Mouse (Mus musculus) limb, embryonic 12.5 days (tissue): Measurements from ENCODE around the gene Zp1. TPM values are rescaled to one million over a fixed set of nuclear protein-coding genes. Genes with fewer than 3 reads are reported as not detected.
A peak's percentile ranks its signal among the peaks of the same experiment; 100 is the strongest.

ENCODE experiments used
- ATAC-seq: fragments of 200-750 bp; cut with Nextera tagmentation; 2 replicates; pipeline ENCODE4 v1.8.0; 2017; ENCODE audit warnings: low read depth, moderate TSS enrichment; ENCODE audit not compliant: insufficient number of reproducible peaks, insufficient read depth, low FRiP score, low TSS enrichment
- H3K27ac ChIP-seq: fragments of 300-500 bp; sonication (generic); 2 replicates; pipeline ENCODE4 v1.5.1; 2016; ENCODE audit warnings: mild to moderate bottlenecking, moderate library complexity
- H3K27me3 ChIP-seq: fragments of 300-500 bp; sonication (generic); 2 replicates; pipeline ENCODE4 v1.6.1; 2016; ENCODE audit warnings: mild to moderate bottlenecking, moderate library complexity
- H3K36me3 ChIP-seq: fragments of 300-500 bp; sonication (generic); 2 replicates; pipeline ENCODE4 v1.6.1; 2016; ENCODE audit warnings: mild to moderate bottlenecking, moderate library complexity
- H3K4me1 ChIP-seq: fragments of 300-500 bp; sonication (generic); replicated peaks from 2 replicates; pipeline ENCODE4 v1.6.1; 2016
- H3K4me2 ChIP-seq: fragments of 300-500 bp; sonication (generic); 2 replicates; pipeline ENCODE4 v1.6.1; 2016; ENCODE audit warnings: mild to moderate bottlenecking, moderate library complexity
- H3K4me3 ChIP-seq: fragments of 300-500 bp; sonication (generic); replicated peaks from 2 replicates; pipeline ENCODE4 v1.5.1; 2016; ENCODE audit warnings: mild to moderate bottlenecking
- H3K9ac ChIP-seq: fragments of 300-500 bp; sonication (generic); replicated peaks from 2 replicates; pipeline ENCODE4 v1.6.1; 2016; ENCODE audit warnings: mild to moderate bottlenecking, moderate library complexity
- H3K9me3 ChIP-seq: fragments of 300-500 bp; sonication (generic); 2 replicates; pipeline ENCODE4 v1.6.1; 2016; ENCODE audit warnings: mild to moderate bottlenecking, moderate library complexity
- WGBS: fragments of 180-500 bp; shearing (Covaris S2); methylation state at CpG from one replicate; pipeline ENCODE4 v1.1.7; 2016; 5-methylcytosine and 5-hydroxymethylcytosine counted together
- polyA plus RNA-seq: library from polyadenylated mRNA; unstranded; fragments of >200 nt; fragmentation: Nextera tagmentation; extraction: Ambion mirVana; gene quantifications from 2 replicates; pipeline ENCODE4 v1.2.1, GENCODE M21; 2016

Zp1 gene
- polyA plus RNA-seq, 1 experiment from 2014 or later, result not detected

DNA sequence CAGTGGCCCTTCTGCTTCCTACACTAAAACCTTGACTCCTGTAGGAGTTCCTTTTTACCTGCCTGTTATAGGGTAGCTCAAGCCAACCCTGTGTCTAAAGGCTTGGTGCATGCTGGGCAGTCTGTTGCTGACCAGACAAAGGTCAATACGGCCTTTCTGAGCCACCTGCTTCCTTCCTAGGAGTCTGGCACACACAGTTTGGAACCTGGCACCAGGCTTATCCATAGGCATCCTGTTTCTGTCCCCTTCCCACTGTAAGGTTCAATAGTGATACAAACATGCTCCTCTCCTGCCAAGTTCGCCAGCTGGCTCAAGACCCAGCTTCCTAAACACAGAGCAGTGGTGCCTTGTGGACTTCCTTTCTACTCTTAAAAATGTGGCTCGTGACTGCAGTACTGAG is 26.1 kb upstream of the Zp1 start:
- H3K27me3 ChIP-seq, result no peaks in the 10 kb centered on the region
- H3K9ac ChIP-seq, result 0 out of 2 replicates have a peak overlapping the region, but pooled peaks have one; percentile 23
- H3K4me3 ChIP-seq, result 0 out of 2 replicates have a peak overlapping the region, but pooled peaks have one; percentile 79
- no peak overlapping the region for H3K27ac ChIP-seq
- no peak for ATAC-seq
- H3K4me1 ChIP-seq, result peaks cover 22% of the 10 kb centered on the region
- H3K4me2 ChIP-seq, result peak overlapping the region; percentile 100; the same call in 1 of the 2 replicates
- peaks cover 46% of the 10 kb centered on the region for H3K36me3 ChIP-seq
- 91% methylated on average over 3 of the region's 3 CpGs for WGBS
- no peaks in the 10 kb centered on the region for H3K9me3 ChIP-seq

DNA sequence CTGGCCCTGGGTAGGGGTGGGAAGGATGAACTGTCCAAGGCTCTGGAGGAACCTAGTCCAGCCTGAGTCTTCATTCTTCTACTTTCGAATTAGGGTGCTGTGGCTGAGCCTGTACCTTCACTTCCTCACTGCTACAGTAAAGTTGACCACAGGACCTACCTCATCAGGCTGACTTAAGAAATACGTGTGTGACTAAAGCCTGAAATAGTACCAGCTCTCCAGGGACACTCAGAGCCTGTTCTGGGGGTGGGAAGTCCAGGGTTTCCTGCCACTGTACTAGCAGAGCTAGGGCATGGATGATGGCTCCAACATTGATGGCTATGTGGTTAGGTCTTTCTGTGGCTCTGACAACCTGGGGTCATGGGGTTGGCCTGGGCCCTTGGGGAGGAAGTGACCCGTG is 23.5 kb upstream of the Zp1 start:
- WGBS, result 89% methylated on average over 3 of the region's 3 CpGs
- Histone ChIP-seq H3K4me2 (no peak overlapping the region), H3K9me3 (no peaks in the 10 kb centered on the region), H3K36me3 (peaks cover 46% of the 10 kb centered on the region), H3K4me1 (peaks cover 34% of the 10 kb centered on the region), H3K27ac (no peak overlapping the region), H3K4me3 (no peak overlapping the region), H3K9ac (no peak overlapping the region), H3K27me3 (no peaks in the 10 kb centered on the region)
- no peak for ATAC-seq

DNA sequence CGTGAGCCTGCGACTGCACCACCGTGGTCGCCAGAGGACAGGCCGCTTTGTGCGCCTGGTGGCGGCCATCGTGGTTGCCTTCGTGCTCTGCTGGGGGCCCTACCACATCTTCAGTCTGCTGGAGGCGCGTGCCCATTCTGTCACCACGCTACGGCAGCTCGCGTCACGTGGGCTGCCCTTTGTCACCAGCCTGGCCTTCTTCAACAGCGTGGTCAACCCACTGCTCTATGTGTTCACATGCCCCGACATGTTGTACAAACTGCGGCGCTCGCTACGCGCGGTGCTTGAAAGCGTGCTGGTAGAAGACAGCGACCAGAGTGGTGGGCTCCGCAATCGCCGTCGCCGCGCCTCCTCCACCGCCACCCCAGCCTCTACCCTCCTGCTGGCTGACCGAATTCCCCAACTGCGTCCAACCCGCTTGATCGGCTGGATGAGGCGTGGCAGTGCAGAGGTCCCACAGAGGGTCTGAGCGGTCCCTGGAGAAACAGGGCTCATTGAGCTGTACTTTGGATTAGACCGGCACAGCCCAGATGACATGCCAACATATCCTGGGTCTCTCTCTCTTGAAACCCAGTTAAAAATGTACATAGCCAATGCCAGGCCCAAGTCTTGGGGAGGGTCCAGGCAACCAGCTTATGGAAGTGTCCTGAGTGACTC is 20.5 kb upstream of the Zp1 start:
- H3K27me3 ChIP-seq, result no peaks in the 10 kb centered on the region
- peak; percentile 44 for ATAC-seq
- WGBS, result 2% methylated on average over 40 of the region's 40 CpGs
- no peaks in the 10 kb centered on the region for H3K9me3 ChIP-seq
- H3K4me2 ChIP-seq, result peak overlapping the region; percentile 75
- H3K9ac ChIP-seq, result peak overlapping the region; percentile 56
- H3K4me1 ChIP-seq, result peaks cover 12% of the 10 kb centered on the region; the same call in 1 of the 2 replicates
- peak overlapping the region; percentile 42 for H3K4me3 ChIP-seq
- H3K27ac ChIP-seq, result no peak overlapping the region
- H3K36me3 ChIP-seq, result peaks cover 39% of the 10 kb centered on the region

- 19% methylated on average over 37 of the region's 37 CpGs for WGBS
- Histone ChIP-seq H3K9me3 (no peaks in the 10 kb centered on the region), H3K27ac (no peak overlapping the region), H3K36me3 (peaks cover 34% of the 10 kb centered on the region), H3K4me2 (peak overlapping the region; percentile 75), H3K27me3 (no peaks in the 10 kb centered on the region), H3K9ac (peak overlapping the region; percentile 56), H3K4me3 (peak overlapping the region; percentile 42), H3K4me1 (peaks cover 12% of the 10 kb centered on the region; the same call in 1 of the 2 replicates)
- peak; percentile 93 for ATAC-seq
These were observed 19.8 kb upstream of the Zp1 start for GRCm38 (mm10) chr19:10940097-10940800.

DNA sequence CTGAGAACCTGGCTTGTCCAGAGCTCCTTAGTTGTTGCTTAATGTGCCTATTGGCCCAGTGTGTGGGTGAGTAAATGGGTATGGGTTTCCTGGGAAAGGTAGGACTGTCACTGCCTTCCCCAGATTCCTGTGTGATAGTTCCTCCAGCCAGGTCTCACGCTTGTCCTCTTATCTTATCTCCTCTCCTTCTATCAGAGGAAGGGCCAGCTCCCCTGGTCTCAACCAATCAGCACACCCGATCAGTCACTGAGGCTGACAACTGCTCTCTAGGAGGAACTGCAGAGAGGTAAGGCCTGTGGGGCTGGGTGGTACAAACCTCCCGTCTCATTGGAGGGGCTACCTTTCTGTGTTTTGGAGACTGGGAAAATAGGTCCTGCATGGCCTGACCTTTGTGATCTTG is 18.3 kb upstream of the Zp1 start:
- H3K4me2 ChIP-seq, result no peak overlapping the region
- no peak overlapping the region for H3K4me3 ChIP-seq
- H3K36me3 ChIP-seq, result peaks cover 20% of the 10 kb centered on the region
- H3K9me3 ChIP-seq, result no peaks in the 10 kb centered on the region
- no peak for ATAC-seq
- no peak overlapping the region for H3K9ac ChIP-seq
- H3K27ac ChIP-seq, result no peak overlapping the region
- no peaks in the 10 kb centered on the region for H3K27me3 ChIP-seq
- peaks cover 12% of the 10 kb centered on the region; the same call in 1 of the 2 replicates for H3K4me1 ChIP-seq
- WGBS, result 39% methylated on average over 3 of the region's 3 CpGs

DNA sequence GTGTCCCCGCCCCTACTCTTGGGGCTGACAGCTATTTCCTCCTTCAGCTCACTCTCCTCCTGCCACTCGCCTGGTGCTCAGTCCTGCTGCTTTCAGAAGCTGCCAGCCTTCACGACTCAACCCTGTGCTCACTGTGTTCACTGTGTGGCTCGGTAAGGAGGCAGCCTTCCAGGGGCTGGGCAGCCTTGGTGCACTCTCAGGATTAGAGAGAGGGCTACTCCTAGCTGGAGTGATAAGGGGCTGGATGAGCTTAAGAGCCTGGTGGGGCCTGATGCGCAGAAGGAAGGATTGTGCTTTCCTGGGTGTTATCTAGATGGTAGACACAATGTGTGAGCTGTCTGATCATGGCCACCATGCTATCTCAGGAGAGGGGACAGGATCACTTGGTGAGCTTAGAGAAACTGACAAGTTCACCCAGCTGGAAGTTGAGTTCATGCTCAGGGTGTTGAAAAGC is 16.7 kb upstream of the Zp1 start, which contains the start of gene Ptgdr2:
Ptgdr2 (plus strand) TSS at position 51 of the 454 bp plus-strand sequence.
- Histone ChIP-seq H3K4me2 (no peak within 1 kb of the TSS), H3K36me3 (peaks cover 3% of the 10 kb centered on the region), H3K4me3 (no peak within 1 kb of the TSS), H3K27ac (no peak within 1 kb of the TSS), H3K9me3 (no peaks in the 10 kb centered on the region), H3K9ac (no peak within 1 kb of the TSS), H3K27me3 (no peaks in the 10 kb centered on the region), H3K4me1 (peaks cover 12% of the 10 kb centered on the region; the same call in 1 of the 2 replicates)
- WGBS, result 40% methylated on average over 5 of the region's 5 CpGs
- ATAC-seq, result no peak

- Histone ChIP-seq H3K9me3 (no peaks in the 10 kb centered on the region), H3K27me3 (no peaks in the 10 kb centered on the region), H3K4me1 (peaks cover 8% of the 10 kb centered on the region; the same call in 1 of the 2 replicates), H3K36me3 (no peaks in the 10 kb centered on the region), H3K4me3 (no peak overlapping the region), H3K9ac (no peak overlapping the region), H3K4me2 (no peak overlapping the region), H3K27ac (no peak overlapping the region)
- WGBS, result 88% methylated on average over 5 of the region's 5 CpGs
- ATAC-seq, result no peak
These were observed 15.6 kb upstream of the Zp1 start for GRCm38 (mm10) chr19:10936077-10936476.

- no peak overlapping the region for H3K9ac ChIP-seq
- H3K27ac ChIP-seq, result no peak overlapping the region
- peaks cover under 1% of the 10 kb centered on the region; the same call in 1 of the 2 replicates for H3K4me1 ChIP-seq
- no peaks in the 10 kb centered on the region for H3K27me3 ChIP-seq
- ATAC-seq, result no peak
- H3K36me3 ChIP-seq, result no peaks in the 10 kb centered on the region
- 66% methylated on average over 5 of the region's 5 CpGs for WGBS
- no peak overlapping the region for H3K4me3 ChIP-seq
- no peaks in the 10 kb centered on the region for H3K9me3 ChIP-seq
- H3K4me2 ChIP-seq, result no peak overlapping the region
These were observed 14.6 kb upstream of the Zp1 start for GRCm38 (mm10) chr19:10935029-10935428.

DNA sequence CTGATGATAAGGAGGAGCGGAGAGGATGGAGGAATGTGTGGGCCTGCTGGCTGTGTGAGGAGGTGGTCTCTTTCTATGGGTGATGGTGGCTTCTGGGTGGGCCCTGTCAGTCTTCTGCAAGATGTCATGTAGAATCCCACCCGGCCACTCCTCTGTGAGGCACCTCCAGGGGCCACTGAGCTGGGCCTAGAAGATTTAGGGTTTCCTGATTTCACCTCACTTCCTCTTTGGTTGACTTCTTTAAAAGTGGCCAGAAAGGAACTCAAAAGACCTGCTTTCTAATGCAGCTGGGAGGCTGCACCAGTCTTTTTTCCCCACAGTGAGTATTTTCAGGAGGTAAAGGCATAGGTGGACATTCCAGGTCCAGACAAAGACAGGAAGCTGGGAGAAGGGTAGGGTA is 10.2 kb upstream of the Zp1 start:
- Histone ChIP-seq H3K9me3 (no peaks in the 10 kb centered on the region), H3K27me3 (no peaks in the 10 kb centered on the region), H3K4me3 (no peak overlapping the region), H3K4me1 (peaks cover 15% of the 10 kb centered on the region; the same call in 1 of the 2 replicates), H3K36me3 (no peaks in the 10 kb centered on the region), H3K4me2 (no peak overlapping the region), H3K9ac (no peak overlapping the region), H3K27ac (no peak overlapping the region)
- WGBS, result 91% methylated on average over 2 of the region's 2 CpGs
- ATAC-seq, result no peak

DNA sequence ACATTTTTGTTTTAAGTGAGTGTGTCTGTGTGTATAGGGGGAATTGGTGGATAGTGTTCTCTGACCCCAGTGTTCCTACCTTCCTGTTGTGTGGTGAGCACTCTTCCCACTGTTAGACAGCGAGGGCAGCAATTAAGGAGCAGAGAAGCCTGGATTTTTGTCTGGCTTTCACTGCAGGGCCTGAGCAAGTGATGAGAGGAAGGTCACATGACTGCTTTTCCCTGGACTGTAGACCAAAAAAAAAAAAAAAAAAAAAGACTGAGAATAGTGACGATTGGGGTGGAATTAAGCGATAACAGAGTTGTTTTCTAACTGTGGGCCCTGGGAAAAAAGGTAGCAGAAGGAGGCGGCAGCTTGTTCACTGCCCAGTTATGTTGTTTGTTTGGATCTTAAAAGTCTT is 6.2 kb upstream of the Zp1 start:
- Histone ChIP-seq H3K9me3 (no peaks in the 10 kb centered on the region), H3K27me3 (no peaks in the 10 kb centered on the region), H3K36me3 (no peaks in the 10 kb centered on the region), H3K27ac (peak overlapping the region; percentile 70; the same call in 1 of the 2 replicates), H3K9ac (no peak overlapping the region), H3K4me2 (no peak overlapping the region), H3K4me1 (peaks cover 18% of the 10 kb centered on the region; the same call in 1 of the 2 replicates), H3K4me3 (no peak overlapping the region)
- no peak for ATAC-seq
- WGBS, result 43% methylated on average over 4 of the region's 4 CpGs

DNA sequence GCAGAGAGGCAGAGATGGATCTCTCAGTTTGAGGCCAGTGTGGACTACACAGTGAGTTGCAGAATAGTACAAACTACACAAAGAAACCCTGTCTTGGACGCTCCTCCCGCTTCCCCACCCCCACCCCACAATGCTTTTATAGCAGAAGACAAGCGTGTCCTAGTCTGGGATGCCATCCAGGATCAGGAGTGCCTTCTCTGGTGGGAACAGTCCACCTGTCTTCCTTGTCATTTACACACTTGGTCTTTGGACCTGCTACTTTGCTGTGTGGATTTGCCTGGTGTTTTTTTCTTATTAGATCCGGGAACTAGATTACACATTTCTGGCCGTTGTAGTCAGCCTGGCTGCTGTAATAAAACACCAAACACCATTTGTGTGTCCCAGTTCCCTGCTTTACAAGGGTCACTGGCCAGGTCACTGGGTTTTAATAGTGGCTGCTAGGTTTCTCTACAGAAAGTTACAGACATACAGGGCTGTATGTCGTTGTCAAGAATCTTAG is 5.7 kb upstream of the Zp1 start:
- H3K4me3 ChIP-seq, result no peak overlapping the region
- H3K36me3 ChIP-seq, result no peaks in the 10 kb centered on the region
- 0 out of 2 replicates have a peak, but pooled peaks have one; percentile 43 for ATAC-seq
- no peaks in the 10 kb centered on the region for H3K27me3 ChIP-seq
- H3K9ac ChIP-seq, result no peak overlapping the region
- H3K4me1 ChIP-seq, result peaks cover 18% of the 10 kb centered on the region; the same call in 1 of the 2 replicates
- no peak overlapping the region for H3K4me2 ChIP-seq
- WGBS, result 27% methylated on average over 6 of the region's 6 CpGs
- H3K9me3 ChIP-seq, result no peaks in the 10 kb centered on the region
- H3K27ac ChIP-seq, result peak overlapping the region; percentile 70; the same call in 1 of the 2 replicates
